Mouse (Mus musculus) bone marrow macrophage, adult 2 months (primary cell): ENCODE data around the gene Eva1b.

ENCODE experiments used
- CTCF ChIP-seq: IDR thresholded peaks from 2 replicates; pipeline ENCODE4 v1.5.1; 2012; ENCODE audit warnings: low read depth, mild to moderate bottlenecking, low read length, moderate library complexity
- POLR2A ChIP-seq: IDR thresholded peaks from 2 replicates; pipeline ENCODE4 v1.6.1; 2012; ENCODE audit warnings: mild to moderate bottlenecking, low read depth, low read length, borderline replicate concordance

- TF ChIP-seq CTCF: no peak
- no peak for TF ChIP-seq POLR2A
Observed at GRCm38 (mm10) chr4:126109613-126110373, 37.8 kb upstream of the Eva1b start.
